Mouse (Mus musculus) heart, embryonic 12.5 days (tissue): Measurements from ENCODE around the gene Med24. TPM values are rescaled to one million over a fixed set of nuclear protein-coding genes. Genes with fewer than 3 reads are reported as not detected.

Experiments
- ATAC-seq: fragments of 200-750 bp; cut with Nextera tagmentation; 2 replicates; pipeline ENCODE4 v1.8.0; 2017; ENCODE audit warnings: moderate TSS enrichment, moderate library complexity; ENCODE audit not compliant: insufficient number of reproducible peaks, low FRiP score
- H3K27ac ChIP-seq: fragments of 300-500 bp; sonication (generic); 2 replicates; pipeline ENCODE4 v1.5.1; 2016; ENCODE audit warnings: mild to moderate bottlenecking, moderate library complexity; ENCODE audit not compliant: poor library complexity, severe bottlenecking
- H3K27me3 ChIP-seq: fragments of 300-500 bp; sonication (generic); replicated peaks from 2 replicates; pipeline ENCODE4 v1.6.1; 2016; ENCODE audit warnings: mild to moderate bottlenecking, moderate library complexity
- H3K36me3 ChIP-seq: fragments of 300-500 bp; sonication (generic); 2 replicates; pipeline ENCODE4 v1.6.1; 2016; ENCODE audit warnings: mild to moderate bottlenecking, moderate library complexity
- H3K4me1 ChIP-seq: fragments of 300-500 bp; sonication (generic); replicated peaks from 2 replicates; pipeline ENCODE4 v1.6.1; 2016; ENCODE audit warnings: mild to moderate bottlenecking
- H3K4me2 ChIP-seq: fragments of 300-500 bp; sonication (generic); 2 replicates; pipeline ENCODE4 v1.6.1; 2016; ENCODE audit warnings: mild to moderate bottlenecking, moderate library complexity
- H3K4me3 ChIP-seq: fragments of 300-500 bp; sonication (generic); 2 replicates; pipeline ENCODE4 v1.5.1; 2016; ENCODE audit warnings: mild to moderate bottlenecking
- H3K9ac ChIP-seq: fragments of 300-500 bp; sonication (generic); 2 replicates; pipeline ENCODE4 v1.6.1; 2016; ENCODE audit warnings: mild to moderate bottlenecking, moderate library complexity
- H3K9me3 ChIP-seq: fragments of 300-500 bp; sonication (generic); replicated peaks from 2 replicates; pipeline ENCODE4 v1.6.1; 2016; ENCODE audit warnings: mild to moderate bottlenecking, moderate library complexity
- WGBS: fragments of 180-500 bp; shearing (Covaris S2); methylation state at CpG from one replicate; pipeline ENCODE4 v1.1.7; 2016; 5-methylcytosine and 5-hydroxymethylcytosine counted together
- polyA plus RNA-seq: library from polyadenylated mRNA; unstranded; fragments of >200 nt; fragmentation: Nextera tagmentation; extraction: Ambion mirVana; gene quantifications from 2 replicates; pipeline ENCODE4 v1.2.1, GENCODE M21; 2016

Med24 gene
- polyA plus RNA-seq, 1 experiment from 2014 or later: 45.9 TPM

DNA sequence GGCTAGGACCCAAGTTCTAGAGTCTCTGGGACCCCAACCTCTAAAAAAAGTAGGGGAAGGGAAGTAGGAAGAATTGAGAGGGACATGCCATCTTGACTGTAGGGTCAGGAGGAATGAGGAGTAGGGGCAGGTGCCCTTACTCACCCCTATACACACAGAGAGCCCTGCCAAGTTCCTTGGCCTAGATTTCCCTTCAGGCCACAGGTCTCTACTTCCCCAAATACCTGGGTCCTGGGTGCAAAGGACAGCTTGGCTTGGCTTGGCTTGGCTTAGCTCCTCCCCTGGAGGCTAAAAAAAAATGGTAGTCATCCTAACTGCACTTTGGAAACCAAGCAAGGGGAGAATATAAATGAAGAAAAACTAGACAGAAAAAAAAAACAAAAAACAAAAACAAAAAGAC is 35.5 kb upstream of the Med24 start:
- H3K9ac ChIP-seq: no peak overlapping the region
- no peak overlapping the region for H3K4me3 ChIP-seq
- ATAC-seq: no peak
- no peaks in the 10 kb centered on the region for H3K9me3 ChIP-seq
- peaks cover 66% of the 10 kb centered on the region for H3K36me3 ChIP-seq
- no peak overlapping the region for H3K4me2 ChIP-seq
- H3K27me3 ChIP-seq: no peaks in the 10 kb centered on the region
- peaks cover 57% of the 10 kb centered on the region for H3K4me1 ChIP-seq
- H3K27ac ChIP-seq: no peak overlapping the region

DNA sequence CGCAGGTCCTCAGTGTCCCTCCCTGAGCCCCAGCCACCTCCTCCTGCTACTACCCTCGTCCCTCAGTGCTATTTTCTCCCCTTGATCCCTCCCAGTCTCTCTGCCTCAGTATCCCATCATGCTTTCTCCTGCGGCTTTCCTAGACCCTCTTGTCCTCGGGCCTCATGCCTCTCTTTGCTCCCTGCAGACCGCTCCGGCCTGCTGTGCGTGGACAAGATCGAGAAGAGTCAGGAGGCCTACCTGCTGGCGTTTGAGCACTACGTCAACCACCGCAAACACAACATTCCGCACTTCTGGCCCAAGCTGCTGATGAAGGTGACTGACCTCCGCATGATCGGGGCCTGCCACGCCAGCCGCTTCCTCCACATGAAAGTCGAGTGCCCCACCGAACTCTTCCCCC is 34.9 kb upstream of the Med24 start:
- no peaks in the 10 kb centered on the region for H3K9me3 ChIP-seq
- no peak overlapping the region for H3K27ac ChIP-seq
- H3K4me2 ChIP-seq: no peak overlapping the region
- WGBS: 82% methylated on average over 18 of the region's 18 CpGs
- H3K36me3 ChIP-seq: peaks cover 64% of the 10 kb centered on the region
- H3K4me1 ChIP-seq: peaks cover 51% of the 10 kb centered on the region
- no peak overlapping the region for H3K9ac ChIP-seq
- no peak for ATAC-seq
- no peaks in the 10 kb centered on the region for H3K27me3 ChIP-seq
- no peak overlapping the region for H3K4me3 ChIP-seq

DNA sequence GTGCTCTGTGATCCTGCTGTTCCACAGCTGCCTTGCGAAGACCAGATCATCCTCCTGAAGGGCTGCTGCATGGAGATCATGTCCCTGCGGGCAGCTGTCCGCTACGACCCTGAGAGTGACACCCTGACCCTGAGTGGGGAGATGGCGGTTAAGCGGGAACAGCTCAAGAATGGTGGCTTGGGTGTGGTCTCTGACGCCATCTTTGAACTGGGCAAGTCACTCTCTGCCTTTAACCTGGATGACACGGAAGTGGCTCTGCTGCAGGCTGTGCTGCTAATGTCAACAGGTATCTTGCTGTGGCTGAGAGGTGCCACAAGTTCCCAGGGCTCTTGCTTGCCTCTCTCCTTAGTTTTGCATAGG is 34.2 kb upstream of the Med24 start:
- Histone ChIP-seq H3K4me2 (no peak overlapping the region), H3K9ac (0 out of 2 replicates have a peak overlapping the region, but pooled peaks have one; percentile 29), H3K4me1 (peaks cover 45% of the 10 kb centered on the region), H3K36me3 (peaks cover 63% of the 10 kb centered on the region), H3K9me3 (no peaks in the 10 kb centered on the region), H3K4me3 (no peak overlapping the region), H3K27ac (no peak overlapping the region), H3K27me3 (no peaks in the 10 kb centered on the region)
- ATAC-seq: no peak
- WGBS: 85% methylated on average over 8 of the region's 8 CpGs

- H3K4me1 ChIP-seq: peaks cover 39% of the 10 kb centered on the region
- H3K27ac ChIP-seq: no peak overlapping the region
- H3K4me3 ChIP-seq: no peak overlapping the region
- 0 out of 2 replicates have a peak overlapping the region, but pooled peaks have one; percentile 29 for H3K9ac ChIP-seq
- no peak for ATAC-seq
- H3K36me3 ChIP-seq: peaks cover 65% of the 10 kb centered on the region
- no peaks in the 10 kb centered on the region for H3K9me3 ChIP-seq
- 61% methylated on average over 17 of the region's 17 CpGs for WGBS
- no peak overlapping the region for H3K4me2 ChIP-seq
- H3K27me3 ChIP-seq: no peaks in the 10 kb centered on the region
These were observed 33.7 kb upstream of the Med24 start for GRCm38 (mm10) chr11:98762756-98763501.

GRCm38 (mm10) chr11:98761939-98762338 is 32.7 kb upstream of the Med24 start:
- Histone ChIP-seq H3K9me3 (no peaks in the 10 kb centered on the region), H3K36me3 (peaks cover 74% of the 10 kb centered on the region), H3K4me1 (peaks cover 30% of the 10 kb centered on the region), H3K4me2 (no peak overlapping the region), H3K27me3 (no peaks in the 10 kb centered on the region), H3K27ac (no peak overlapping the region), H3K4me3 (no peak overlapping the region), H3K9ac (no peak overlapping the region)
- 88% methylated on average over 4 of the region's 4 CpGs for WGBS
- ATAC-seq: no peak

GRCm38 (mm10) chr11:98756711-98757110 is 27.5 kb upstream of the Med24 start:
- ATAC-seq: no peak
- peaks cover 51% of the 10 kb centered on the region for H3K4me1 ChIP-seq
- no peak overlapping the region for H3K4me3 ChIP-seq
- H3K4me2 ChIP-seq: no peak overlapping the region
- H3K9me3 ChIP-seq: no peaks in the 10 kb centered on the region
- WGBS: 68% methylated on average over 12 of the region's 12 CpGs
- H3K36me3 ChIP-seq: peaks cover 61% of the 10 kb centered on the region
- H3K27ac ChIP-seq: no peak overlapping the region
- no peak overlapping the region; the same call in 1 of the 2 replicates for H3K9ac ChIP-seq
- H3K27me3 ChIP-seq: no peaks in the 10 kb centered on the region

GRCm38 (mm10) chr11:98755726-98756380 is 26.6 kb upstream of the Med24 start:
- 74% methylated on average over 6 of the region's 6 CpGs for WGBS
- H3K4me1 ChIP-seq: peaks cover 59% of the 10 kb centered on the region
- ATAC-seq: no peak
- H3K36me3 ChIP-seq: peaks cover 53% of the 10 kb centered on the region
- 0 out of 2 replicates have a peak overlapping the region, but pooled peaks have one; percentile 11 for H3K4me2 ChIP-seq
- H3K9ac ChIP-seq: peak overlapping the region; percentile 51; the same call in 1 of the 2 replicates
- no peaks in the 10 kb centered on the region for H3K27me3 ChIP-seq
- no peak overlapping the region for H3K4me3 ChIP-seq
- H3K27ac ChIP-seq: peak overlapping the region; percentile 13; the same call in 1 of the 2 replicates
- H3K9me3 ChIP-seq: no peaks in the 10 kb centered on the region

GRCm38 (mm10) chr11:98754621-98755181 is 25.5 kb upstream of the Med24 start:
- ATAC-seq: peak; percentile 40
- H3K36me3 ChIP-seq: peaks cover 42% of the 10 kb centered on the region

GRCm38 (mm10) chr11:98754151-98754620 is 25.0 kb upstream of the Med24 start:
- Histone ChIP-seq H3K9ac (peak overlapping the region; percentile 28), H3K4me1 (peaks cover 76% of the 10 kb centered on the region), H3K27ac (peak overlapping the region; percentile 84), H3K27me3 (no peaks in the 10 kb centered on the region), H3K9me3 (no peaks in the 10 kb centered on the region), H3K4me2 (peak overlapping the region; percentile 16), H3K4me3 (no peak overlapping the region), H3K36me3 (peaks cover 40% of the 10 kb centered on the region)
- no peak for ATAC-seq
- WGBS: 56% methylated on average over 9 of the region's 9 CpGs

More at GRCm38 (mm10) chr11:98754621-98755181, 25.5 kb upstream of the Med24 start:
- Histone ChIP-seq H3K27ac (peak overlapping the region; percentile 84), H3K4me3 (no peak overlapping the region), H3K27me3 (no peaks in the 10 kb centered on the region), H3K4me1 (peaks cover 71% of the 10 kb centered on the region), H3K4me2 (peak overlapping the region; percentile 16; the same call in 1 of the 2 replicates), H3K9me3 (no peaks in the 10 kb centered on the region), H3K9ac (peak overlapping the region; percentile 28; the same call in 1 of the 2 replicates)
- WGBS: 19% methylated on average over 7 of the region's 7 CpGs

GRCm38 (mm10) chr11:98753264-98753663 is 24.0 kb upstream of the Med24 start:
- WGBS: 89% methylated on average over 5 of the region's 5 CpGs
- Histone ChIP-seq H3K36me3 (peaks cover 32% of the 10 kb centered on the region), H3K4me2 (no peak overlapping the region), H3K27ac (peak overlapping the region; percentile 84; the same call in 1 of the 2 replicates), H3K9me3 (no peaks in the 10 kb centered on the region), H3K4me3 (no peak overlapping the region), H3K27me3 (no peaks in the 10 kb centered on the region), H3K4me1 (peaks cover 85% of the 10 kb centered on the region), H3K9ac (peak overlapping the region; percentile 28; the same call in 1 of the 2 replicates)
- no peak for ATAC-seq

DNA sequence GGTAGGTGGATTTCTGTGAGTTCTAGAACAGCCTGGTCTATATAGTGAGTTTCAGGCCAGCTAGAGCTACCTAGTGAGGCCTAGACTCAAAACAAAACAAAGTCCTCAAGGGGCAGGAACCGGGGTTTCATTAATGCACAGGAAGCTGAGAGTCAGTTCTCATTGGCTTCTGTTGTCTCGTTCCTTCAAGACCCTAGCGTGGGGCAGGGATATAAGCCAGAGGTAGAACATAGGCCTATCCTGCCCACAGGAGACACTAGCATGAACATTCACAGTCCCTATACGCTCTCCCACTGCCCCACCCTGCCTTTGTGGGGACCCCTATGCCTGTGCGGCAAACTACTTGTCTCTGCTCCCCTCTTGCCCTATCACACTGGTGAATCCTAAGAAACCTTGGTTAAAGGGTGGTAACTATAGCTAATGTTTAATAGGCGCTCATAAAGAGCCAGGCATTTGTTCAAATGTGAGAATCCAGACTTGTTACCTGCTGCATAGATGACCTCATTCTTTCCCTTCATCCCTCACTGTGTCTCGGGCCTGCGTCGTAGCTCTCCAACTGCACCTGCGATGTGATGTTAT is 23.4 kb upstream of the Med24 start:
- Histone ChIP-seq H3K36me3 (peaks cover 28% of the 10 kb centered on the region), H3K4me2 (0 out of 2 replicates have a peak overlapping the region, but pooled peaks have one; percentile 56), H3K9ac (0 out of 2 replicates have a peak overlapping the region, but pooled peaks have one; percentile 53), H3K27ac (peak overlapping the region; percentile 57), H3K4me1 (peaks cover 91% of the 10 kb centered on the region), H3K27me3 (no peaks in the 10 kb centered on the region), H3K9me3 (no peaks in the 10 kb centered on the region), H3K4me3 (no peak overlapping the region)
- ATAC-seq: no peak
- WGBS: 77% methylated on average over 10 of the region's 10 CpGs
